Mouse (Mus musculus) ovary, postnatal 10 days (tissue): ENCODE results near the gene Agpat2.

Experiments used
- DNase-seq: peaks from one replicate; pipeline ENCODE4 v3.0.0; 2022; ENCODE audit warnings: low spot score

Gene Agpat2

DNA sequence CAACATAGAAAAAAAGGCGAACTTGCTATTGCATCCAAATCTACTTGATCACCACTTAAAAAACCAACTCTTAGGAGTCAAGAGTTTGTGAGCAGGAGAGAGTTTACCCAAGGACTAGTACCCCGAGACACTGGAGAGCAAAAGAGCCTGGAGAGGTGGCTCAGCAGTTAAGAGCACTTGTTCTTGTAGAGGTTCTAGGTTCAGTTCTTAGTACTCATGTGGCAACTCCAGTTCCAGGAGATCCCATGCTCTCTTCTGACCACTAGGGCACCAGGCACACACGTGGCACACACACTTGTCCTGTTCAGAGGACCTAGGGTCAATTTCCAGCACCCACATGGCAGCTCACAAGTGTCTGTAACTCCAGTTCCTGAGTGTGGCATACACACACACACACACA is 21.9 kb upstream of the Agpat2 start:
- no peak for DNase-seq

DNA sequence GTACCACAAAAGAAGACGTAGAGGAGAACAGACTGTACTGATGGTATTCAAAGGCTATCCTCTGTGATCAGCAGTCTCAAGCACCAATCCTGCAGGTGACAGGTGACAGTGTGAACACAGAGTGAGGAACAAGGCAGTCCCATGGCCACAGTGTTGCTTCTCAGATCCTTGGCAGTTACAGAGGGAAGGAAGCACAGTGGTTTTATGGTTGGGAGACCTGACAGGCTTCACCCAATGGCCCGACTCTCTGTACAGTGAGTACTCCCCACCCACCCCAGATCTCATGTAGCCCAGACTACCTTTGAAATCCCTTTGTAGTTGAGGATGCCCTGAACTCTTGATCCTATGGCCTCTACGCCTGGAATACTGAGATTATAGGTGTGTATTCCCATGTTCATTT is 21.2 kb upstream of the Agpat2 start:
- no peak for DNase-seq

DNA sequence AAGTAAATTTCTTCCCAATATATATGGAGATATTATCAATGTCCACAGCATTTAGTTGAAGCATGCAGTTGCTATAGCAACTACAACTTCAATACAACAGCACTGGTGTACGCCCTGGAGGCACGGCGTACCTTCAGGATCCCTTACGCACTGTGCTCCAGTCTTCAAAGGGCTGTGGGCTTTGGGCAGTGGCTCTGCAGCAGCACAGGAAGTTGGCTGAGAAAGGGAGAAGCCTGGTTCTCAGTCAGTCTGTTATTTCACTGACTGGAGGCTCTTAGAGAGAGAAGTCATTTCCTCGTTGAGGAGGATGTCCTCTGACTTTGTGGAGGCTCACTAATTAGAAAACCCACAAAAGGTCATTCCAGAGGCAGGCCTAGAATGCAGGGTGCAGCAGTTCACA is 18.8 kb upstream of the Agpat2 start:
- DNase-seq, result no peak

DNA sequence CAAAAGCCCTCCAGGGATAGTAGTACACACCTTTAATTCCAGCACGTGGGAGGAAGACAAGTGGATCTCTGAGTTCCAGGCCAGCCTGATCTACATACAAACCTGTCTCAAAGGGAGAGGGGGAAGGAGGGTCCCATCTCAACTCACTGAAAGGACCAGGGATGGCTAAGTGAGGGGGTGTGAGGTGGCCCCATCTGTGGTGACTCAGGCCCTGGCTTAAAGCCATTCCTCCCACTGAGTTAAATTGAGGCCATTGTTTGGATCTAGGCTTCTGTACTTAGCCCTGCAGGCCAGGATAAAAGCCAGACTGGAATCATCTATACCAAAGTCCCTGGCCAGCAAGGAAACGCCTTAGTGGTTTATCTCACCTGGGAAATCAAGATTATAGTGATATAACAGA is 17.0 kb upstream of the Agpat2 start:
- no peak for DNase-seq

DNA sequence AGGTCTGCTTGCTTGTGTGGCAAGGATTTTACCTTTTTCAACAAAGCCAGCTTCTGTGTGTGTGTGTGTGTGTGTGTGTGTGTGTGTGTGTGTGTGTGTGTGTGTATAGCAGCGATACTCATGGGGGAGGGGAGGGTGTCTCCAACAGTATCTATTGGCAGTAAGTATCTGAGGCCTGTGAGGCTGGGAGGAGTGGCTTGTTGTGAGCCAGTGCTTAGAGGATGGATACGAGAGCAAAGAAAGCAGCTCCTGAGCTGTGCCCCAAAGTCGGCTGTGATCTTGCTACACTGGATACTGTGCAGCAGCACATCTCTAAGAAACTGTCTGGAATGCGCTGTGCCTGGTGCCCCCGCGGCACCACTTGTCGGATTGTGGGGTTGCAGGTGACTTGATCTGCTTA is 13.7 kb upstream of the Agpat2 start:
- no peak for DNase-seq

DNA sequence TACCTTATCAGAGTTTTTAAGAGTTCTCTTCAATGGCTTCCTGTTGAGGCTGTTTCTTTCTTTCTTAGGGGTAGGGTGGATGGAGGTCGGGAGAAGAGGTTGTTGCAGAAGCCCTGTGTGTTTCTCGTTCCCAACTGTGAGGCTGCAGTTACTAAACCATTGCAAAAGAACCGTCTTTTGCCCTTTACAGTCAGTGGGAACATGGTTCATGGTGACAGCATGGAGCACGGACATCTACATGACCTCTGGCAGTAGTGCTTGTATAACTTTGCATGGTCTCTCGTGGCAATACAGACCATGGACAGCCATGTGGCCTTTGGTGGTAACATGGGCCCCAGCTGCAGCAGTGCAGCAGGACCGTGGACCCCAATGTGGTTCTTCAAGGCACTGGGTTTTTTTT is 13.1 kb upstream of the Agpat2 start:
- no peak for DNase-seq

DNA sequence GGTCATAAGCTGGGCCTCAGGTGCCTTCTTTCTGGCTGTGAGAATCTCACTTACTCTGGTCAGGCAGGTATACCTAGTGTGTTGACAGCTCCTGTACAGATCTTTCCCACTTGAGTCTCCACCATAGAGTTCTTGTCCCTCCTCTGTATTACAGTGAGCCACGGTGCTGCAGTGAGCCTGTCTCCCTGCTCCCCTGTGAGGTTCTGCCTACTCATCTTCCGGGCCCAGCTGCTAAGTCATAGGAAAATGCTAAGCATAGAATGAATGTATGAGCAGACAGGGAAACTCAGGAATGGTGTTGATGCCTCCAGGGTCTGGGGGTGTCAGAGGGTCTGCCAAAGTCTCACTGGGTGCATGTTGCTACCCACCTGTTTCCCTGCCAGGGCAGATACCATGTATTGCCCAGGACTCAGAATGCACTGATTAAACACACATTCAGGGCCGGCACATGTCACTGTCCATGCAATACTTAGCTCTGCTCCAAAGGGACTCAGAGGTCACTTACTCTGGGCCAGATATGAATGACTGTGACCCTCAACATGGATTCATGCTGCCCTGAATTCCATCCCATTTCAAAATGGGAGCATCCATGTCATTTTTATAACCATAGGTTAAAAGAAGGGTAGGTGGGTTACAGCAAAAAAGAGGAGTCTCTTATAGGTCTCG is 11.4 kb upstream of the Agpat2 start:
- DNase-seq, result no peak

DNA sequence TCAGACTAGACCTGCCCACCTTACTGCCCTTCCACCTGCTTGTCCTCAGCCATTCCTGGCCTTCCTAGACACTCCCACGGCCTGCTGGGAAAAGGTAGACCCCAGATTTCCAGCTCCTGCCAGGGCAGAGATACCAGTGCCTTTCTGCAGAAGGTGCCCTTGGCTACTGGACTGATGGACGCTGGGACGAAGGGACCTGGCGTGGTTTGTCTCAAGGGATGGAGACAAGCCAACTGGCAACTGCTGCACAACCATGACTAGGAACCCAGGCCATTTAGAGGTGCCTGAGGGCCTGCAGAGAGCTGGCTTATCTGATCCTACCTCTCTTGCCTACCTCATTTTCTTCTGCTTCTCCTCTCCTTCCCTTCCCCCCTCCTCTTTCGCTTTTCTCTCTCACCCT is 10.7 kb upstream of the Agpat2 start:
- no peak for DNase-seq

DNA sequence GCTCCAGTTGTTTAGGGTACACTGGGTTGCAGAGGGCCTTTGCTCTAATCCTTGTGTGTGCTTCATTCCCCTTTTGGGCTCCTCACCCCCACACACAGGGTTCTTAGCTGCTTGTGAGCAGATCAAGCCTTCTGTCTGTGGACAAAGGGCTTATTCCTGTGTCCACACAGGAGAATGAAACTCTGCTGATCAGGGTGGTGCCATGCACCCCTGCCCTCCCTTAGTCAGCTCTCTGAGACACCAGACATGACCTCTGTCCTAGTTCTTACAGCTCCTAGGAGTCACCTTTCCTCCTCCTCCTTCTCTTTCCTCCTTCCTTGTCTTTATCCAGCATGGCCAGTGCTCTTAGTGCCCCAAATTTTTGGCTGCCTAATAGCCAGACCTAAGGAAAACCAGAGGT is 7.7 kb upstream of the Agpat2 start:
- no peak for DNase-seq

DNA sequence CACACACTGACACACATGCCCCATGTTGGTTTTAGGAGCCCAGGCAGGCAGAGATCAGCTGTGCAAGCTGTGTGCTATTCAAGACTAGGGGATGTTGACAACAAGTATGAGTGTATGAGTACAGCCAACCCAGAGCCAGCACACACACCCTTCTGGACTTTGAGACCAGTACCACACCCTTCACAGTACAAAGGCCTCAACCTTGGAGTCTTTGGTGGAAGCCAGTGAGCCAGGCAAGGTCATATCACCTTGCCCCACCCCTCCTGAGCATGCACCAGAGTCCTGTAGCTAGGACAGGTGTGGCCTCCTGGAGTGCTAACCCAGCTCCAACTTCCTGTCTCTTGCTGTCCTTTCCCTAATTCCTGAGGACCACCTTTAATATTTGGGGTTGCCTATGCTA is 6.8 kb upstream of the Agpat2 start:
- no peak for DNase-seq

DNA sequence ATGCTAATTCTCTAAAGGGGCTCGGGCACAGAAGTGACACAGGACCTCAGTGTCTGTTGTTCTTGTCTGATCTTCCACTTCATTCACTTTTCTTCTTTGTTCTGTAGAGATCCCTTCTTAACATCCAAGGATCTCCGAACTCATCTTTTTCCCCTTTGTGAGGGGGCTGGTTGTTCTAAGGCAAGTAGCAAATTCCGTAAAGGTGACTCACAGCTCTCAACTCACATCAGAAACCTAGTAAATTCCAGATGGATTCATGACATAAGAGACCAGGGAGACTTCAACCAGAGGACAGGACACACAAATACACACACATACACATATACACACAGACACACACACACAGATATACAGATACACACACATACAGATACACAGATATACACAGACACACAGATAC is 6.3 kb upstream of the Agpat2 start:
- no peak for DNase-seq

DNA sequence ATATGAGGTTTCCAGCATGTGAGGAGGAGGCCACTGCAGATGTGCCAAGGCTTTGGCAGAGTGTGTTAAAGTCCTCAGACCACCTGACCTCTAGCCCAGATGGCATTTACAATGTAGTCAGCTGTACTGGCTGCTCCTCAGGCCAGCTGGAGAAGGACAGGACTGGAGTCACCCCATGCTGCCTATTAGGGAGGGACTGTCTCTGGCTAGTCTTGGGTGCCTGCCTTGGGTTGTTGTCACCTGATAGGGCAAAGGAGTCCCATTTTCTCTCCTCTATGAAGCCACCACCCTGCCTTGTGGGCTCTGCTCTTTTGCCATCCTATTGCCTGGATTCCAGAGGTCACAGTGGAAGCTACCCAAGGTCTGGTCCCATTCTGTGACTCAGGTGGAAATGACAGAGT is 5.0 kb upstream of the Agpat2 start:
- no peak for DNase-seq

DNA sequence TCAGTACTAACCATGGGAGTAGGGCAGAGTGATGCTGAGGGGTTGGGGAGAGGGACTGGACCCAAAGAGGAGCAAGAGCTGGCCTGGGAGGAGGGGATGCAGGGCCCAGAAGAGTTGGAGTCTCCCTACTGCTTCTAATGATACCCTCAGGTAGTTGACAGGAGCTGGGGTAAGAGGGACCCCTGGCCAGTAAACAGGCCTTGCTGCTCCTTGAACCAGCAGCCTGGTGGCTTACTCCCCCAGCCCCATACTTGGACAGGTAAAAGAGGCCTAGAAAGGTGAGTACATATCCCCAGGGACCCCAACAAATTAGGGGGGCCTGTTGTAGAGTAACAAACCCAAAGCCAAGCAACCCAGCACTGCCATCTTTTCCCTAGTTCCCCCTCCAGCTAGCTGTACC is 4.6 kb upstream of the Agpat2 start:
- no peak for DNase-seq

DNA sequence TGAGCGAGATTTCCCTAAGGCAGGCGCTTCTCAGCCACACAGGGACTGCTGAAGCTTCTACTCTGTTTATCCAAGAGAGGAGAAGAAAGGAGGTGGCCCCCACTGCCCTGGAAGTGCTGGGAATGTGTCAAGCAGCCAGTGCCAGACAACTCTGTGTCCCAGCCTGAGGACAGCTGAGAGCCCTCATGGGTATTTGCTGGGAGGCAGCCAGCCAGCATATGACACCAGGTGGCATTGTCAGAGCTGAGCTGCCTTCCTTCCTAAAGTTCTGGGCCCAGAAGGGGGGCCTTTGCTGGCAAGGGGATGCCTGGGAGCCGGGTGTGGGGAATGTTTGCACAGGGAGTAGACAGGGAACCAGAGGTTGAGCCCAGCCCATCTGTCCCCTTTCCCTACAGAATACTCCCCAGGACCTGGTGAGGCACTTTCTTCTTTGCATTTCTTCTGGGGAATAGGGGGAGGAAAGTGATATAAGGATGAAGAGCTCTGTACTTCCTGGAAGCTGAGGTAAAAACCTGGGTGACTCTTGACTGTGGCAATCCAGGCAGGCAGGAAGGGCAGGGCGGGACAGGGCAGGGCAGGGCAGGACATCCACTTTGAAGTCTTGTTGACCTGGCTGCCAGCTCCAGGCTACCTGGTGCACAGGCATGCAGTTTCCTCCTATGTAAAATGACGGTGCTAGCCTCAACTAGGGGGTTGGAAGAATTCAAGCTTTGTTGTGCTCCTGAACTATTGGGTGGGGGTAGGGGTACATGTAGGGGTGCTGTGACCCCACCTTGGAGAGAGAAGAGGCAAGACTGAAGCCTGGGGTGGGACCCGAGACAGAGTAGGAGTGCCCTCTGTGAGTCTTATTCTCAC is 3.1 kb upstream of the Agpat2 start:
- DNase-seq, result no peak

DNA sequence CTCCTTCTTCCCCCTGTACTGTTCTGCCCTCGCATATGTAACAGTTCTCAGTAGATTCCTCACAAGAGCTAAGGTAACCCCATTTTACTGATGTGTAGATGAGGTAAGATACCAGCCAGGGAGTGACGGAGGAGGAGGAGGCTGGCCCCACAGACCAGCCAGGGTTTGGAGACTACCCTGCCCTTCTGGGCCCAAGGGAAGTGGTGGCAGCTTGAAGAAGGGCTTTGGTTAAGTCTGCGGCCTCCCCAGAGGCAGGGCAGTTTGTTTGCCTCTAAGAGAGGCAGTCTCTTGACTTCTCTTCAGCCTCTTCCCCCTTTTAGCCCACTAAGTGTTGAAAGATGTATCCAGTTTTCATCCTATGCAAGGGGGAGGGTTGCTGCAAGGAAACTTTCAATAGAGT is 2.4 kb upstream of the Agpat2 start:
- no peak for DNase-seq

DNA sequence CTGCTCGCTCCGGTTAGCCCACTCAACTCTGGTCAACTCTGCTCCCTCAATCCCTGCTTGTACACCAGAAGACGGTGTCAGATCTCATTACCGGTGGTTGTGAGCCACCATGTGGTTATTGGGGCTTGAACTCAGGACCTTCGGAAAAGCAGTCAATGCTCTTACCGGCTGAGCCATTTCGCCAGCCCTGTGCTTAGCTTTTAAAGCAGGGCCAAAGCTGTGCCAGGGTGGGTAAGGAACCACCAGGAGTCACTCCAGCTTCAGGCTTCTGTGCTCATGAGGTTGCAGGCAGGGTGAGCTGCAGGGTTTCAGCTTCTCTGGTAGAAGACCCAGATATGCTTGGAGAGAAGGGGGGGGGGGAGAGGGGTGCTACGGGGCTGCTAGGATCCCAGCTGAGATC is 1.1 kb upstream of the Agpat2 start:
- DNase-seq, result no peak

DNA sequence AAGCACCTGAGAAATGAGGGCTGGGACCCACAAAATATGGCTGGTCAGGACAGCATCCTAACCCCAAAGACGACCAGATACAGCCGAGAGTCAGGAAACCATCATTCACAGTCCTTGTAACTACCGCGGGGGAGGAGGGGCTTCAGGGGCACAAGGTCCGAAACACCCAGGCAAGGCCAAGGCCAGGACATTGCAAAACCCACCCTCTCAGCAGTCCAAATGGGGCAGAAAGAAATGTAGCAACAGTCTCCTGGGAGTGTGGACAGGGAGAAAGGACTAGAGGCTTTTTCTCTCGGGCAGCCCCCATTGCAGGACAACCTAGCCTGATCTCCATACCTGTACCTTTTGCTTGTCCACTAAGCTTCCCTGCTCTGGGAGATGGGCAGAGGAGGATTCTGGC is 1.1 kb downstream of the Agpat2 start:
- DNase-seq, result no peak

DNA sequence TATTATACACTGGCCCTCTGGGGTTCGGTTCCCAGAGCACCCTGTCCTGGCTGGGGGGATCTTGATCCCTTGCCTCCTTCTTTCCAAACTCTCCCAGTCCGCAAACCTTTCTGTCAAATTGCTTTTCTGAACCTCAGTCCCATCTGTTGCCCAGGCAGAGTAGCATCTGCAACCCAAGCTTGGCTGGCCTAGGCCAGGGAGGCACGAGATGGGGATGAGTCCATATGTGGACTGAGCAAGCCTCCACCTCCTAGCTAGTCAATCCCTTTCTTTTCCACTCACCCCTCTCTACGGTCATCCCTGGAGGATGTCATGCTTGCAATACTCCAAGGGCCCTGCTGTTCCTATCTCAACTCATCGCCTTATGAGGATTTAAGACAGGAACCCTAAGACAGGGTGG is 1.6 kb downstream of the Agpat2 start:
- no peak for DNase-seq

DNA sequence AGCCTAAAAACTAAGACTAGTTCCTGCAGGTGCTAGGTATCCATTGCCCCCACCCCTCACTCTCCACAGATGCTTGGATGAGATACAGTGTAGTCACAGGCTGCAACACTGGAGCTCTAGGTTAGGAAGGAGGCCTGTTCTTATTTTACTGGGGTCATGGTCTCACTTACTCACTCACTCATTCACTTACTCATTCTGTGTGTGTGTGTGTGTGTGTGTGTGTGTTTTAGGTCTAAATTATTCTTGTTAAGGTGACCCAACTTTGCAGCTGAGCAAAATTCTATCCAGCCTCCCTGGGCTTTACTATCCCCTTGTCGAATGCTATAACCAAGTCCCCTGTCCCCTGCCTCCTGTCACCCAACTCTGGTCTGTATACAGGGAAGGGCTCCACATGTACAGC is 2.6 kb downstream of the Agpat2 start:
- no peak for DNase-seq

DNA sequence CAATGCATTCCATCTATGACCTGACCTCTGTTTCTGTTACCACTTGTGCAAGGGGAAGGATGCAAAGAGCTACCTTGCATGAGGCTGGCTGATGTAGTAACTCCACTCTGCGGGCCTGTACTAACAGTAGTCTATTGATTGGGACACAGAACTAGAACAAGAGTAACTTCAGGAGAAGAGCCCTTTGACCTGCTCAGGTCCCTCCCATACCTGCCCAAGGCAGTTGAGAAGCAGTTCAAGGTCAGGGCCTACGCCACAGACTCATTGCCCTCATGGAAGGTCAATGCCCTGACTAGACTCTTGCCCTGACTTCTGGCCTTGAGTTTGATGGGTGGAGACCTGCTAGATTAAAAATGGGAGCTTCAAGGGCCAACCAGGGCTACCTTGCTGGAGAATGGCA is 3.6 kb downstream of the Agpat2 start:
- no peak for DNase-seq

DNA sequence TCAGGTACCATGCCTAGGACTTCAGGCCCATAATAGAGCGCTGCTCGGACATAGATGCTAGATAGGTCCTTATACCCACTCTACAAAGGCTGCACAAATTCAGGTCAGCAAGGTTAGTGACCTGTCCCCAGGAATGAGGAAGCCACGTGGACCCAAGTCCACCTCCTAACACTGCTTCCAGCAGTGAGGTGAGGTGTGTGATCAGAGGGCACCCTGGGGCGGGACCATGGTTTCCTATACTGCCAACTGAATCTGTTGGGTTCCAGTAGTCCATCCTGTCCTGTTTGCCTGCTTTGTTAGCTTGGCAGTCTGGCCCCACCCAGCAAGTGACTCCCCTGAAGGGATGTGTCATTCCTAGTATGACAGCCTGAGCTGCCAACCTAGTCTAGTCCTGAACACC is 4.3 kb downstream of the Agpat2 start:
- no peak for DNase-seq

DNA sequence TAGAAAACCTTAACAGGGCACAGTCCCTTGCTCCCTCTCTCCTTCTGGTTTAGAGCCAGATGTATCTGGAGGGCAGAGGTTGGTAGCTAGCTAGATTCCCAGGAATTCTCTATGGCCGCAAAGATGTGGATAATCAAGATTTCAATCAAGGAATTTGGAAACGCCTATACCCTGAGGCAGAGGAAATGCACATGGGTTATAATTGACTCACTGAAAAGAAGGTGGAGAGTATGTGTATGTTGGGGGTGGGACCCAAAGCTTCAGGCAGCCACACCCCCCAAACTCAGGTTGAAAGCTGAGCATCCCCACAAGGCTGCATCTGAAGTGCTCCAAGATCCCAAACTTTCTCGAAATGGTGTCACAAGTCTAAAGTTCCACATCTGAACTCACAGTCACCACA is 5.8 kb downstream of the Agpat2 start:
- DNase-seq, result no peak

DNA sequence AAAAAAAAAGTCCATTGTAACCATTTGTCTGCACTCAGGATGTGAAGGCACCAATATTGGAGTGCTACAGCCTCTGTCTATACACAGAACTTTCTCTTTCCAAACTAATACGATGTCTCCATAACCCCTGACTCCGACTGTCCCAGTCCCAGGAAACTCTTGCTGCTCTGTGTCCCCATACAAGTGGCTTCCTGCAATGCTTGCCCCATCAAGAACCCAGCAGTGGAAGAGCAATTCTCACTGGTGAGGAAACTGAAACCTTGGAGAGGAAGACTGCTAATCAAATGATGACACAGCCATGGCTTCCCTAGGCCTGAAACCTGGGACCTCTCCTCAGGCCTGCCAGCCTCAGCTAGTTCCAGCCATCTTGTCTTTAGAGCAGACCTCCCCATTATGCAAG is 6.4 kb downstream of the Agpat2 start:
- DNase-seq, result no peak

DNA sequence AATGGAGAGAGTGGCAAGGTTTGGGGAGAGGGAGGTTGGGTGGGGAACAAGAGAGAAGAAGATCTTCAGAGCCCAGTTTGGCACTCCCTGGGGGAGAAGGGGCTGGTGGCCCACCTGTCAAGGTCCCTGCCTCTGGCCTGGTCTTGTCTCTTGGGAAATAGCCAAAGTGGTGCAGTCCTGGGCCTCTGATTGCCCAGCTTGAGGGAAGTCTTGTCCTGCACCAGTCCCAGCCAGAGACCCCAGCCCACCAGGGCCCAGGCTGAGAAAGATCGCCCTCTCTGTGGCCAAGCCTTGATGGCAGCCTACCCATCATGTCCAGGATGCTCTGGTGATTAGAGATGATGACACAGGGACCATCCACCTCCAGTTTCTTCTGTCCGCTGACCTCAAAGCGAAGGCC is 7.3 kb downstream of the Agpat2 start:
- DNase-seq, result no peak
